ENCODE assay signal across 7 mouse cellular contexts in genomic region chr10:14100041-14100440, GRCm38 (mm10).
"Had no signal": no experiment of that assay in that cellular context is flagged by ENCODE, and none has a peak within 500 bp of the region (broad histone marks: within the 10 kb centered on the region; RNA-seq: fewer than 3 reads in every experiment).

No protein-coding gene starts in this region.

- DNase-seq: kidney, adult 9 months; kidney, postnatal 14 days; kidney, postnatal 4 days; liver, embryonic 13.5 days; lung, adult 2 months; thymus, adult 18-20 months; thymus, postnatal 36 days had no signal
